25 mouse cellular contexts compared by ENCODE assay signal in genomic region chr4:119663409-119664095, GRCm38 (mm10). TPM values are rescaled to one million over a fixed set of nuclear protein-coding genes. Genes with fewer than 3 reads are reported as not detected.
DNase-seq lines count a peak whose midpoint lies in the region; ATAC-seq lines count a peak whose summit lies in the region.
"Had no signal": no experiment of that assay in that cellular context is flagged by ENCODE, and none has a peak within 500 bp of the region (broad histone marks: within the 10 kb centered on the region; RNA-seq: fewer than 3 reads in every experiment).

No protein-coding gene starts in this region.

- no peak overlapping the region for H3K9ac ChIP-seq in heart, embryonic 13.5 days
- H3K9ac ChIP-seq: limb, embryonic 13.5 days; liver, embryonic 15.5 days; midbrain, embryonic 12.5 days; neural tube, embryonic 15.5 days had no signal

- H3K4me3 ChIP-seq in heart, embryonic 13.5 days = no peak overlapping the region
- H3K4me3 ChIP-seq in megakaryocyte, embryonic 14.5 days (replicated peaks) = peak overlapping the region; percentile 52
- no peak overlapping the region for H3K4me3 ChIP-seq in limb, embryonic 10.5 days
- H3K4me3 ChIP-seq: erythroblast, embryonic 14.5 days; hindbrain, embryonic 10.5 days; left cerebral cortex, adult 2 months; limb, embryonic 13.5 days; liver, embryonic 15.5 days; midbrain, embryonic 12.5 days; neural tube, embryonic 15.5 days had no signal

- 91% methylated on average over 14 of the region's 14 CpGs for WGBS in heart, embryonic 13.5 days
- WGBS in limb, embryonic 10.5 days = 96% methylated on average over 14 of the region's 14 CpGs

- H3K9me3 ChIP-seq in heart, embryonic 13.5 days = no peaks in the 10 kb centered on the region
- no peaks in the 10 kb centered on the region for H3K9me3 ChIP-seq in megakaryocyte, embryonic 14.5 days
- H3K9me3 ChIP-seq in limb, embryonic 10.5 days (replicated peaks) = no peaks in the 10 kb centered on the region
- H3K9me3 ChIP-seq: hindbrain, embryonic 10.5 days; limb, embryonic 13.5 days; liver, embryonic 15.5 days; midbrain, embryonic 12.5 days; neural tube, embryonic 15.5 days had no signal

- peaks cover 59% of the 10 kb centered on the region for H3K4me1 ChIP-seq in heart, embryonic 13.5 days
- peaks cover 39% of the 10 kb centered on the region for H3K4me1 ChIP-seq in megakaryocyte, embryonic 14.5 days
- H3K4me1 ChIP-seq in limb, embryonic 10.5 days = no peaks in the 10 kb centered on the region
- H3K4me1 ChIP-seq: limb, embryonic 13.5 days; liver, embryonic 15.5 days; midbrain, embryonic 12.5 days had no signal

- no peaks in the 10 kb centered on the region for H3K27me3 ChIP-seq in heart, embryonic 13.5 days (replicated peaks)
- peaks cover 59% of the 10 kb centered on the region for H3K27me3 ChIP-seq in megakaryocyte, embryonic 14.5 days (replicated peaks)
- H3K27me3 ChIP-seq in limb, embryonic 10.5 days (ENCODE audit: low read depth, poor library complexity, severe bottlenecking) = no peaks in the 10 kb centered on the region
- H3K27me3 ChIP-seq: limb, embryonic 13.5 days; liver, embryonic 15.5 days; midbrain, embryonic 12.5 days; neural tube, embryonic 15.5 days had no signal

- DNase-seq in heart, adult 18-20 months = no peak
- peak; percentile 21 for DNase-seq in 416B (ENCODE audit: low read depth)
- peak; percentile 61 to 64 for DNase-seq in B cell, adult 2 months
- no peak for DNase-seq in limb, embryonic 10.5 days (ENCODE audit: low spot score)
- DNase-seq in left cerebral cortex, adult 8-10 months (ENCODE audit: low spot score in 2 of 2) = no peak
- DNase-seq: cerebellum, adult 18-20 months; cerebellum, postnatal 36 days; gastrocnemius, postnatal 10 days; kidney, adult 2 months; kidney, postnatal 14 days; lung, postnatal 14 days; retina, postnatal 1 day had no signal

- H3K27ac ChIP-seq in heart, embryonic 13.5 days (replicated peaks) = peak overlapping the region; percentile 95
- H3K27ac ChIP-seq in limb, embryonic 10.5 days = no peak overlapping the region
- H3K27ac ChIP-seq: hindbrain, embryonic 10.5 days; left cerebral cortex, adult 2 months; limb, embryonic 13.5 days; liver, embryonic 15.5 days; midbrain, embryonic 12.5 days; neural tube, embryonic 15.5 days; stomach, postnatal 0 days had no signal

- no peaks in the 10 kb centered on the region for H3K36me3 ChIP-seq in heart, embryonic 13.5 days
- H3K36me3 ChIP-seq in megakaryocyte, embryonic 14.5 days (replicated peaks; ENCODE audit: low read length) = no peaks in the 10 kb centered on the region
- H3K36me3 ChIP-seq in limb, embryonic 10.5 days = no peaks in the 10 kb centered on the region
- H3K36me3 ChIP-seq: hindbrain, embryonic 10.5 days; limb, embryonic 13.5 days; liver, embryonic 15.5 days; midbrain, embryonic 12.5 days; neural tube, embryonic 15.5 days had no signal

- H3K4me2 ChIP-seq in heart, embryonic 13.5 days = no peak overlapping the region
- H3K4me2 ChIP-seq: limb, embryonic 13.5 days; liver, embryonic 15.5 days; midbrain, embryonic 12.5 days; neural tube, embryonic 15.5 days had no signal

- no peak for ATAC-seq in heart, embryonic 13.5 days (ENCODE audit: extremely low read depth, insufficient number of reproducible peaks, low FRiP score, low TSS enrichment)
- ATAC-seq: forebrain, embryonic 14.5 days had no signal

RNA-seq across cellular contexts. Expression of gene Guca2b, which starts 4.8 kb away (rescaled TPM):
- not detected in 2 replicates for polyA plus RNA-seq in heart, embryonic 13.5 days (2015; fragmentation: Nextera tagmentation; extraction: Ambion mirVana)
- total RNA-seq in heart, adult 18-20 months (2021) = under 1 TPM; 0.51 to 0.65 TPM
- polyA plus RNA-seq in megakaryocyte, embryonic 14.5 days (2012; ENCODE audit: insufficient read depth, low replicate concordance) = not detected in 2 replicates
- not detected in 2 replicates for polyA plus RNA-seq in limb, embryonic 10.5 days (2016; fragmentation: Nextera tagmentation; extraction: Ambion mirVana)
- total RNA-seq in left cerebral cortex, adult 8-10 months (2022) = not detected
- total RNA-seq: adrenal gland, adult 2 months; gastrocnemius, postnatal 10 days; left cerebral cortex, adult 2 months had no signal
- polyA plus RNA-seq: adrenal gland, adult 2 months; embryonic facial prominence, embryonic 11.5 days; erythroblast, embryonic 14.5 days; forebrain, embryonic 14.5 days; hindbrain, embryonic 10.5 days; limb, embryonic 13.5 days; midbrain, embryonic 12.5 days; neural tube, embryonic 15.5 days had no signal

RNA-seq across cellular contexts. Expression of gene Guca2a, which starts 26.0 kb away (rescaled TPM):
- not detected in 2 replicates for polyA plus RNA-seq in heart, embryonic 13.5 days (2015; fragmentation: Nextera tagmentation; extraction: Ambion mirVana)
- not detected for total RNA-seq in heart, adult 18-20 months (2021)
- polyA plus RNA-seq in megakaryocyte, embryonic 14.5 days (2012; ENCODE audit: insufficient read depth, low replicate concordance) = not detected in 2 replicates
- not detected in 2 replicates for polyA plus RNA-seq in limb, embryonic 10.5 days (2016; fragmentation: Nextera tagmentation; extraction: Ambion mirVana)
- under 1 TPM in 1 of 4 experiments, not detected in 3; 0.68 TPM for total RNA-seq in left cerebral cortex, adult 8-10 months (2022)
- total RNA-seq: adrenal gland, adult 2 months; gastrocnemius, postnatal 10 days; left cerebral cortex, adult 2 months had no signal
- polyA plus RNA-seq: adrenal gland, adult 2 months; embryonic facial prominence, embryonic 11.5 days; erythroblast, embryonic 14.5 days; forebrain, embryonic 14.5 days; hindbrain, embryonic 10.5 days; limb, embryonic 13.5 days; liver, embryonic 15.5 days; midbrain, embryonic 12.5 days; neural tube, embryonic 15.5 days had no signal

Comparison
In these comparisons a context has a peak if more than half of its experiments do, and no peak if none do; other contexts are left out.
1. DNase-seq: peak in 416B (single experiment) and B cell, adult 2 months (2 of 2); none in heart, adult 18-20 months (0 of 2), limb, embryonic 10.5 days (single experiment) and left cerebral cortex, adult 8-10 months (0 of 2).